Mouse (Mus musculus) layer of hippocampus, adult 9-11 months (tissue): ENCODE data around the gene Gm428.
"Not testable (repeated sequence)": the region's sequence is repeated elsewhere in the genome, so short reads cannot be mapped to it uniquely, and the experiment has no call there.

Experiments
- DNase-seq: peaks from one replicate; pipeline ENCODE4 v3.0.0; 2022

Gene Gm428

DNA sequence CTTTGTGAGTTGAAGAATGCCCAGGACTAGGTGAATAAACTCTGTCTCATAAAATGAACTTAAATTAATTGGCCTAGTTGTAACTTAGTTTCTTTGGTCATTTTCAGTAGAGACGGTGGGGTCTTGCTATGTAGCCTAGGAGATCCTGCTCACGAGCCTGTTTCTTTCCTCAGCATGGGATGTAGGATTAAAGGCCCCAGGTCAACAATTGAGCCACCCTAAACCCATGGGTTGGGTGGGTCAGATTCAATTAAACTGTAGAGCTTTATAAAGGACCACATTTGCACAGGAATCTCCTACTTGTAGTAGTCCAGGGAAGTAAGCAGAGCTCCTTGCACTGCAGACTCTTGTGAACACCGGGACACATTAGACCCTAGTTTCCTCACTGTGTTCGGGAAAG lies at the start of gene Gm428:
Gene Gm428, plus strand, starts transcription at position 301 of the 400 bp plus-strand sequence.
- not testable (repeated sequence) for DNase-seq

DNA sequence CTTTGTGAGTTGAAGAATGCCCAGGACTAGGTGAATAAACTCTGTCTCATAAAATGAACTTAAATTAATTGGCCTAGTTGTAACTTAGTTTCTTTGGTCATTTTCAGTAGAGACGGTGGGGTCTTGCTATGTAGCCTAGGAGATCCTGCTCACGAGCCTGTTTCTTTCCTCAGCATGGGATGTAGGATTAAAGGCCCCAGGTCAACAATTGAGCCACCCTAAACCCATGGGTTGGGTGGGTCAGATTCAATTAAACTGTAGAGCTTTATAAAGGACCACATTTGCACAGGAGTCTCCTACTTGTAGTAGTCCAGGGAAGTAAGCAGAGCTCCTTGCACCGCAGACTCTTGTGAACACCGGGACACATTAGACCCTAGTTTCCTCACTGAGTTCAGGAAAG lies 45.5 kb upstream of the Gm428 start, which contains the start of gene Gm11236:
Gene Gm11236, plus strand, starts transcription at position 301 of the 400 bp plus-strand sequence.
- DNase-seq = not testable (repeated sequence)

DNA sequence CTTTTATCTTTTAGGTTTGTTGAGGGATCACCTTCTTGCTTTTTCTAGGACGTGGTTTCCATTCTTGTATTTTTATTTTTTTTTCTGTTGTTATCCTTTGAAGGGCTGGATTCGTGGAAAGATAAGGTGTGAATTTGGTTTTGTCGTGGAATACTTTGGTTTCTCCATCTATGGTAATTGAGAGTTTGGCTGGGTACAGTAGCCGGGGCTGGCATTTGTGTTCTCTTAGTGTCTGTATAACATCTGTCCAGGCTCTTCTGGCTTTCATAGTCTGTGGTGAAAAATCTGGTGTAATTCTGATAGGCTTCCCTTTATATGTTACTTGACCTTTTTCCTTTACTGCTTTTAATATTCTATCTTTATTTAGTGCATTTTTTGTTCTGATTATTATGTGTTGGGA lies 21.5 kb upstream of the Gm428 start:
- DNase-seq = not testable (repeated sequence)

DNA sequence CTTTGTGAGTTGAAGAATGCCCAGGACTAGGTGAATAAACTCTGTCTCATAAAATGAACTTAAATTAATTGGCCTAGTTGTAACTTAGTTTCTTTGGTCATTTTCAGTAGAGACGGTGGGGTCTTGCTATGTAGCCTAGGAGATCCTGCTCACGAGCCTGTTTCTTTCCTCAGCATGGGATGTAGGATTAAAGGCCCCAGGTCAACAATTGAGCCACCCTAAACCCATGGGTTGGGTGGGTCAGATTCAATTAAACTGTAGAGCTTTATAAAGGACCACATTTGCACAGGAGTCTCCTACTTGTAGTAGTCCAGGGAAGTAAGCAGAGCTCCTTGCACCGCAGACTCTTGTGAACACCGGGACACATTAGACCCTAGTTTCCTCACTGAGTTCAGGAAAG lies 15.3 kb upstream of the Gm428 start, which contains the start of gene Gm11239:
Gene Gm11239, plus strand, starts transcription at position 301 of the 400 bp plus-strand sequence.
- DNase-seq = not testable (repeated sequence)

DNA sequence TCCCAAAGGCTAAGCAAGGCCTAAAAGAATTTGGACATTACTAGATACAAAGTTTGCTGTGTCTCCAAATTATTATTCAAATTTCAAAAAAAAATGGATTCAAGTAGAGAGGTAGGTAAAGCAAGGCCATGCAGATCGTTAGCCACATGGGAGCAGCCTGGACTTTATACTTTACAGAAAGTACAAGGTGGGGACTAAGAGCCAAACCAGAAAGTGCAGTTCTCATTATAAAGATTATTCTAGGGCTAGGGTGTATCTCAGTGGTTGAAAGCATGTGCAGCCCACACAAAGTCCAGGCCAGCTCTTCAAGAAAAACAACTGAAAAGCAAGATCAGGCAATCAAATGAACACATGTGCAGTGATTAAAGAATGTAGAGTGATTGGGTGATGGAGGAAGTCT lies 35.4 kb downstream of the Gm428 start:
- no peak for DNase-seq

DNA sequence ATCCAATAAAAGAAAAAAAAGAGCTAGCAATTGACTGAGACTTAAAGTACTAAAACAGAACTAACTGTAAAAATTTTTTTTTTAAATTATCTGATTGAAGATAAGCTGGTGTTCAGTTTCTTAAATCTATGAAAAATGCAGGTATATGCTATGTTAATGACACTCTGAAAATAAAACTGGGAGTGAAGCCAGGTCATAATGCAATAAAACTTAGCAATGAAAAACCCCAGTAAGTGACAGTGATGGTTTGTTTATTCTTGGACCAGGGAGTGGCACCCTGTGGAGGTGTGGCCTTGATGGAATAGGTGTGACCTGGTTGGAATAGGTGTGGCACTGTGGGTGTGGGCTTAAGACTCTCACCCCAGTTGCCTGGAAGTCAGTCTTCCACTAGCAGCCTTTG lies 36.5 kb downstream of the Gm428 start:
- no peak for DNase-seq
